Mouse (Mus musculus): ENCODE measurements around the gene Uck2. TPM values are rescaled to one million over a fixed set of nuclear protein-coding genes. Genes with fewer than 3 reads are reported as not detected.
A peak's percentile ranks its signal among the peaks of the same experiment; 100 is the strongest.

Uck2 gene
- polyA plus RNA-seq, 1 experiment from 2014 or later: 47.7 TPM

- Histone ChIP-seq H3K36me3 (ENCODE audit: control insufficient read depth, insufficient read depth, low read length) (no peaks in the 10 kb centered on the region), H3K9ac (replicated peaks; ENCODE audit: low read depth, low read length) (no peak overlapping the region), H3K4me2 (ENCODE audit: low read depth, low read length) (no peak overlapping the region), H3K27ac (ENCODE audit: low read depth, low read length) (no peak overlapping the region), H3K27me3 (ENCODE audit: control insufficient read depth, insufficient read depth, low read length) (no peaks in the 10 kb centered on the region), H3K4me3 (ENCODE audit: low read depth, low read length) (no peak overlapping the region), H3K4me1 (ENCODE audit: control insufficient read depth, insufficient read depth, low read length) (peaks cover 15% of the 10 kb centered on the region), H3K9me3 (ENCODE audit: control insufficient read depth, low read length) (no peaks in the 10 kb centered on the region)
- ATAC-seq (ENCODE audit: low read depth): no peak
- 72% methylated on average over 6 of the region's 6 CpGs for WGBS
These were observed 6.7 kb downstream of the Uck2 start for GRCm38 (mm10) chr1:167278395-167278794.

GRCm38 (mm10) chr1:167274646-167275390, 10.3 kb downstream of the Uck2 start:
- no peaks in the 10 kb centered on the region for H3K36me3 ChIP-seq (ENCODE audit: control insufficient read depth, insufficient read depth, low read length)
- no peak overlapping the region for H3K9ac ChIP-seq (replicated peaks; ENCODE audit: low read depth, low read length)
- no peaks in the 10 kb centered on the region for H3K27me3 ChIP-seq (ENCODE audit: control insufficient read depth, insufficient read depth, low read length)
- H3K4me3 ChIP-seq (ENCODE audit: low read depth, low read length): no peak overlapping the region
- H3K4me1 ChIP-seq (ENCODE audit: control insufficient read depth, insufficient read depth, low read length): peaks cover 15% of the 10 kb centered on the region
- H3K9me3 ChIP-seq (ENCODE audit: control insufficient read depth, low read length): no peaks in the 10 kb centered on the region
- 81% methylated on average over 12 of the region's 12 CpGs for WGBS
- ATAC-seq (ENCODE audit: low read depth): no peak
- H3K4me2 ChIP-seq (ENCODE audit: low read depth, low read length): no peak overlapping the region
- H3K27ac ChIP-seq (ENCODE audit: low read depth, low read length): no peak overlapping the region

GRCm38 (mm10) chr1:167273380-167274163, 11.5 kb downstream of the Uck2 start:
- Histone ChIP-seq H3K27ac (ENCODE audit: low read depth, low read length) (no peak overlapping the region), H3K9me3 (ENCODE audit: control insufficient read depth, low read length) (no peaks in the 10 kb centered on the region), H3K36me3 (ENCODE audit: control insufficient read depth, insufficient read depth, low read length) (no peaks in the 10 kb centered on the region), H3K27me3 (ENCODE audit: control insufficient read depth, insufficient read depth, low read length) (no peaks in the 10 kb centered on the region), H3K4me1 (ENCODE audit: control insufficient read depth, insufficient read depth, low read length) (peaks cover 18% of the 10 kb centered on the region), H3K4me2 (ENCODE audit: low read depth, low read length) (no peak overlapping the region), H3K4me3 (ENCODE audit: low read depth, low read length) (no peak overlapping the region), H3K9ac (replicated peaks; ENCODE audit: low read depth, low read length) (no peak overlapping the region)
- ATAC-seq (ENCODE audit: low read depth): no peak
- 52% methylated on average over 14 of the region's 14 CpGs for WGBS

- ATAC-seq (ENCODE audit: low read depth): no peak
- Histone ChIP-seq H3K36me3 (ENCODE audit: control insufficient read depth, insufficient read depth, low read length) (no peaks in the 10 kb centered on the region), H3K27me3 (ENCODE audit: control insufficient read depth, insufficient read depth, low read length) (no peaks in the 10 kb centered on the region), H3K27ac (ENCODE audit: low read depth, low read length) (no peak overlapping the region), H3K9ac (replicated peaks; ENCODE audit: low read depth, low read length) (no peak overlapping the region), H3K4me3 (ENCODE audit: low read depth, low read length) (no peak overlapping the region), H3K4me1 (ENCODE audit: control insufficient read depth, insufficient read depth, low read length) (peaks cover 18% of the 10 kb centered on the region), H3K4me2 (ENCODE audit: low read depth, low read length) (no peak overlapping the region), H3K9me3 (ENCODE audit: control insufficient read depth, low read length) (no peaks in the 10 kb centered on the region)
- 39% methylated on average over 8 of the region's 8 CpGs for WGBS
These were observed 13.3 kb downstream of the Uck2 start for GRCm38 (mm10) chr1:167271841-167272240.

- Histone ChIP-seq H3K4me3 (ENCODE audit: low read depth, low read length) (no peak overlapping the region), H3K27ac (ENCODE audit: low read depth, low read length) (no peak overlapping the region), H3K36me3 (ENCODE audit: control insufficient read depth, insufficient read depth, low read length) (no peaks in the 10 kb centered on the region), H3K9ac (replicated peaks; ENCODE audit: low read depth, low read length) (no peak overlapping the region), H3K4me1 (ENCODE audit: control insufficient read depth, insufficient read depth, low read length) (peaks cover 18% of the 10 kb centered on the region), H3K27me3 (ENCODE audit: control insufficient read depth, insufficient read depth, low read length) (no peaks in the 10 kb centered on the region), H3K4me2 (ENCODE audit: low read depth, low read length) (no peak overlapping the region), H3K9me3 (ENCODE audit: control insufficient read depth, low read length) (no peaks in the 10 kb centered on the region)
- 45% methylated on average over 4 of the region's 4 CpGs for WGBS
- ATAC-seq (ENCODE audit: low read depth): no peak
These were observed 13.8 kb downstream of the Uck2 start for GRCm38 (mm10) chr1:167271304-167271703.

GRCm38 (mm10) chr1:167270342-167271111, 14.6 kb downstream of the Uck2 start:
- H3K27me3 ChIP-seq (ENCODE audit: control insufficient read depth, insufficient read depth, low read length): no peaks in the 10 kb centered on the region
- peaks cover 18% of the 10 kb centered on the region for H3K4me1 ChIP-seq (ENCODE audit: control insufficient read depth, insufficient read depth, low read length)
- no peak overlapping the region for H3K4me3 ChIP-seq (ENCODE audit: low read depth, low read length)
- peak overlapping the region; percentile 12; the same call in 1 of the 2 replicates for H3K9ac ChIP-seq (replicated peaks; ENCODE audit: low read depth, low read length)
- peak; percentile 54 for ATAC-seq (ENCODE audit: low read depth)
- H3K36me3 ChIP-seq (ENCODE audit: control insufficient read depth, insufficient read depth, low read length): no peaks in the 10 kb centered on the region
- H3K9me3 ChIP-seq (ENCODE audit: control insufficient read depth, low read length): no peaks in the 10 kb centered on the region
- WGBS: 7% methylated on average over 19 of the region's 19 CpGs
- peak overlapping the region; percentile 40 for H3K4me2 ChIP-seq (ENCODE audit: low read depth, low read length)
- no peak overlapping the region for H3K27ac ChIP-seq (ENCODE audit: low read depth, low read length)

GRCm38 (mm10) chr1:167269856-167270270, 15.3 kb downstream of the Uck2 start:
- Histone ChIP-seq H3K4me1 (ENCODE audit: control insufficient read depth, insufficient read depth, low read length) (peaks cover 18% of the 10 kb centered on the region), H3K4me3 (ENCODE audit: low read depth, low read length) (no peak overlapping the region), H3K27me3 (ENCODE audit: control insufficient read depth, insufficient read depth, low read length) (no peaks in the 10 kb centered on the region), H3K9me3 (ENCODE audit: control insufficient read depth, low read length) (no peaks in the 10 kb centered on the region), H3K36me3 (ENCODE audit: control insufficient read depth, insufficient read depth, low read length) (no peaks in the 10 kb centered on the region), H3K27ac (ENCODE audit: low read depth, low read length) (no peak overlapping the region), H3K9ac (replicated peaks; ENCODE audit: low read depth, low read length) (no peak overlapping the region), H3K4me2 (ENCODE audit: low read depth, low read length) (peak overlapping the region; percentile 40)
- 18% methylated on average over 6 of the region's 6 CpGs for WGBS
- peak; percentile 50 for ATAC-seq (ENCODE audit: low read depth)

GRCm38 (mm10) chr1:167269350-167269811, 15.7 kb downstream of the Uck2 start:
- Histone ChIP-seq H3K4me2 (ENCODE audit: low read depth, low read length) (0 out of 2 replicates have a peak overlapping the region, but pooled peaks have one; percentile 40), H3K9ac (replicated peaks; ENCODE audit: low read depth, low read length) (no peak overlapping the region), H3K4me1 (ENCODE audit: control insufficient read depth, insufficient read depth, low read length) (peaks cover 18% of the 10 kb centered on the region)

More at GRCm38 (mm10) chr1:167269350-167269811, 15.7 kb downstream of the Uck2 start:
- 0 out of 2 replicates have a peak, but pooled peaks have one; percentile 2 for ATAC-seq (ENCODE audit: low read depth)
- Histone ChIP-seq H3K27ac (ENCODE audit: low read depth, low read length) (no peak overlapping the region), H3K27me3 (ENCODE audit: control insufficient read depth, insufficient read depth, low read length) (no peaks in the 10 kb centered on the region), H3K36me3 (ENCODE audit: control insufficient read depth, insufficient read depth, low read length) (no peaks in the 10 kb centered on the region), H3K4me3 (ENCODE audit: low read depth, low read length) (no peak overlapping the region), H3K9me3 (ENCODE audit: control insufficient read depth, low read length) (no peaks in the 10 kb centered on the region)
- 43% methylated on average over 14 of the region's 14 CpGs for WGBS

Data from neural tube, embryonic 14.5 days (tissue).